Mouse (Mus musculus) G1E (cell line): Measurements from ENCODE around the gene Emilin1.

Experiments
- CTCF ChIP-seq: IDR thresholded peaks from 2 replicates; pipeline ENCODE4 v1.5.1; 2012; ENCODE audit warnings: low read depth, low read length, inconsistent platforms, mixed read lengths
- GATA1 ChIP-seq: IDR thresholded peaks from 2 replicates; pipeline ENCODE4 v1.6.1; 2012; ENCODE audit warnings: borderline replicate concordance, low read length, inconsistent platforms, mixed read lengths
- GATA2 ChIP-seq: IDR thresholded peaks from 2 replicates; pipeline ENCODE4 v1.6.1; 2012; ENCODE audit warnings: low read depth, low read length, inconsistent platforms, borderline replicate concordance
- POLR2AphosphoS5 ChIP-seq: IDR thresholded peaks from 2 replicates; pipeline ENCODE4 v1.6.1; 2012; ENCODE audit warnings: low read depth, low read length, inconsistent platforms; ENCODE audit not compliant: insufficient replicate concordance

DNA sequence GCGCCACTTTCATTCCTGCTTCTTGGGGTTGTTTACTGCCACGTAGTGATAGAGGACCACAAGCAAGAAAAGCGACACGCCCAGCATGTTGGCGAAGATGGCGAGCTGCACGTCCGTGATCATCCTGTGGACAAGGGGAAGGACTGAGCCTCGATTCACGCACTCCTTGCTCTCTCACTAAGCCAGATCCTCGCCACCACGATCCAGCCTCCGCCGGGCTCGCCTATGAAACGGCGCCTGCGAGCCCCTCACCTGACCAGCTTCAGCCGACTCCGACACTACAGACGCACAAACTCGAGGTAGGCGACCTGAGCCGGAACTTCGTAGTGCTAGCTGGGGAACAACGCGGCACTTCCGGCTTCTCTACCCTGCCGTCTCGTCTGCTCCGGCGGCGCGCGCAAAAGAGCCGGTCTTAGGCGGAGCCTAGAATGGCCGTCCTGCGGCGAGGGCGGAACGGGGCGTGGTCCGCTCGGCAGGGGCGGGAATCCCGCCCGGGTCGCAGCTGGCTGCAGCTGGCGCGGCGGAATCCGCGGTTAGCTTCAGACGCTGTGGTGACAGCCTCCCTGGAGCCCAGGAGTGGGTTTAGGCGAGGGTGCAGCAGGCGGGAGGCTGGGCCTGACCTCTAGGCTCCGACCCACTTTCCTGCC is 5.7 kb upstream of the Emilin1 start, which contains the start of gene Ost4:
- TF ChIP-seq CTCF (no peak), GATA2 (no peak), GATA1 (no peak), POLR2AphosphoS5 (no peak)
